Mouse (Mus musculus) embryonic facial prominence, embryonic 13.5 days (tissue): ENCODE results near the gene Olfm3. TPM values are rescaled to one million over a fixed set of nuclear protein-coding genes. Genes with fewer than 3 reads are reported as not detected.

Experiments used
- ATAC-seq: fragments of 200-750 bp; cut with Nextera tagmentation; 2 replicates; pipeline ENCODE4 v1.8.0; 2017; ENCODE audit warnings: low read depth; ENCODE audit not compliant: insufficient number of reproducible peaks, insufficient read depth, low FRiP score, low TSS enrichment
- H3K27ac ChIP-seq: fragments of 300-500 bp; sonication (generic); 2 replicates; pipeline ENCODE4 v1.5.1; 2015; ENCODE audit warnings: moderate library complexity, mild to moderate bottlenecking, inconsistent platforms
- H3K27me3 ChIP-seq: fragments of 300-500 bp; sonication (generic); 2 replicates; pipeline ENCODE4 v1.6.1; 2015; ENCODE audit warnings: mild to moderate bottlenecking, inconsistent platforms
- H3K36me3 ChIP-seq: fragments of 300-500 bp; sonication (generic); 2 replicates; pipeline ENCODE4 v1.6.1; 2015; ENCODE audit warnings: mild to moderate bottlenecking, inconsistent platforms
- H3K4me1 ChIP-seq: fragments of 300-500 bp; sonication (generic); 2 replicates; pipeline ENCODE4 v1.6.1; 2015; ENCODE audit warnings: inconsistent platforms
- H3K4me2 ChIP-seq: fragments of 300-500 bp; sonication (generic); 2 replicates; pipeline ENCODE4 v1.6.1; 2015; ENCODE audit warnings: moderate library complexity, mild to moderate bottlenecking, inconsistent platforms
- H3K4me3 ChIP-seq: fragments of 300-500 bp; sonication (generic); 2 replicates; pipeline ENCODE4 v1.5.1; 2015; ENCODE audit warnings: mild to moderate bottlenecking, inconsistent platforms
- H3K9ac ChIP-seq: fragments of 300-500 bp; sonication (generic); 2 replicates; pipeline ENCODE4 v1.6.1; 2015; ENCODE audit warnings: mild to moderate bottlenecking, inconsistent platforms
- H3K9me3 ChIP-seq: fragments of 300-500 bp; sonication (generic); 2 replicates; pipeline ENCODE4 v1.6.1; 2016; ENCODE audit warnings: inconsistent platforms
- WGBS: fragments of 180-500 bp; shearing (Covaris S2); methylation state at CpG from one replicate; pipeline ENCODE4 v1.1.7; 2015; ENCODE audit warnings: mixed read lengths; 5-methylcytosine and 5-hydroxymethylcytosine counted together
- polyA plus RNA-seq: library from polyadenylated mRNA; unstranded; fragments of >200 nt; fragmentation: Nextera tagmentation; extraction: Ambion mirVana; gene quantifications from 2 replicates; pipeline ENCODE4 v1.2.1, GENCODE M21; 2015

Olfm3 gene
- polyA plus RNA-seq, 1 experiment from 2014 or later: 0.49 TPM

DNA sequence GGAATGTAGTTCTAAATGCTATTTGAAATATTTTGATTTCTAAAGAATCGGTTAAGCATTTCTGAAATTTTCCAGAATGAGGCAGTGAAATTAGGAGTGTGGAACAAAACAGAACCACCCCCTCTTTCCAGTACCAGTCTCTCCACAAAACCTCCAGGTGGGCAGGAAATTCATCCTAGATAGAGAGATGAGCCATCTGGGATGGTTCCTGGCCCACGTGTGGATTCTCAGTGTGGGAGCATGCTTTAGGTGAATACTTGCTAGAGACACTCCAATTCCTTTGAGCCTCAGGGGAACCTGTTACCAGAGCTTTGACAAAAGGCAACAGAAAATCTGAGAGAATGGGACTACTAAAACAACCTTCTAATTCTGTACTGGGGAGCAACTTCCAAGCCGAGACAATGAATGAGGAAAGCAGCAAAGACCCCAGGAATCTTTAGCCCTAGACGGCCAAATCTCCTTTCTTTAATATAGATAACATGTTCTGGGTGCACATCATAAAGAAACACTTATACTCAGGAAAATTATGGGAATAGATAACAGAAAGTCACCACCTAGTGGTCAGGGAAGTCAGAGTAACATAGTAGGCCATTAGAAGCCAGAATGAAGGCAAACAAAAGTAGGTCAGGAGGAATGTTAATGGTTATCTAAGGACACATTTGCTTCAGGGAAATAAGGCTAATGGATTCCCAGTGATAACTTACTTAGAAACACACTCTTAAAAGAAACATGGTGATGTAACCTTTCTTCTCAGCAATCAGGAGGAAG lies 58.6 kb downstream of the Olfm3 start:
- H3K27me3 ChIP-seq: no peaks in the 10 kb centered on the region
- no peak overlapping the region for H3K9ac ChIP-seq
- no peaks in the 10 kb centered on the region for H3K4me1 ChIP-seq
- no peaks in the 10 kb centered on the region for H3K36me3 ChIP-seq
- H3K27ac ChIP-seq: no peak overlapping the region
- WGBS: 66% methylated on average over 4 of the region's 4 CpGs
- ATAC-seq: no peak
- H3K9me3 ChIP-seq: no peaks in the 10 kb centered on the region
- no peak overlapping the region for H3K4me3 ChIP-seq
- H3K4me2 ChIP-seq: no peak overlapping the region

DNA sequence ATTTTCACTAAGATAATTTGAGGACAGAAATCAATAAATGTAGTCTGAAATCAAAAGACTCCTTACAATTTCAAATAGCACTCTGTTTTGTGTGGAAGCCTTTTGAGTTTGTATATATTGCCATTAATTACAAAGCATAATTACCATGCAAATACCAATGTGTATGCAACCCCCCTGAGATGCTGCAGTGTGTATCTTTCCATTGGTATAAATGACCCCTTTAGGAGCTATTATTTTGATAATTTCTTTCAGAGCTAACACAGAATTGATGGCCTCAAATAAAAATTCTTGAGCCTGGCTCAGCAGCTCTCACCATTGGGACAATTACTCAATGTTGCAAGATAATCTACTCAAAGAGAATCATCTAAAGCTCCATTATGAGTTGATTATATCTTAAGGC lies 67.3 kb downstream of the Olfm3 start:
- no peaks in the 10 kb centered on the region for H3K36me3 ChIP-seq
- no peak overlapping the region for H3K4me2 ChIP-seq
- H3K4me1 ChIP-seq: no peaks in the 10 kb centered on the region
- H3K9me3 ChIP-seq: no peaks in the 10 kb centered on the region
- no peak for ATAC-seq
- no peak overlapping the region for H3K9ac ChIP-seq
- no peak overlapping the region for H3K4me3 ChIP-seq
- no peak overlapping the region for H3K27ac ChIP-seq
- H3K27me3 ChIP-seq: no peaks in the 10 kb centered on the region

DNA sequence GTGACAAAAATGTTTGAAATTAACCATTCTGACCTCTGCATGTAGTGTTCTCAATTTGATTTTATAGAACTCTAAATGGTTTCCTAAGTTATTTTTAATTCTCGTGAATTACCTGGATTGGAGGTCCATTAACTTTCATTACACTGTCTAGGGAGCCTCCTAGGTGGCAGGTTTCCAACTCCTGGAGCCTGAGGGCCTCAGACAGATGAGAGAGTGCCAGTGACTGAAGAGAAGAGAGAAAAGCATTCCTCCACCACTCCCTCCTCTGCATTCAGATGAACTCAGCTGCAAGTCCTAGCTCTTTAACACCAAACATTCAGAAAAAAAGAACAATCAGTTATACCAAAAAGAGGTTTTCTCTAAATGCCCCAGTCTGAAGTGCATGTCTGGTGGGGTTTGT lies 68.6 kb downstream of the Olfm3 start:
- Histone ChIP-seq H3K4me2 (no peak overlapping the region), H3K9me3 (no peaks in the 10 kb centered on the region), H3K27ac (no peak overlapping the region), H3K4me1 (no peaks in the 10 kb centered on the region), H3K4me3 (no peak overlapping the region), H3K36me3 (no peaks in the 10 kb centered on the region), H3K27me3 (no peaks in the 10 kb centered on the region), H3K9ac (no peak overlapping the region)
- 55% methylated on average over 1 of the region's 1 CpGs for WGBS
- ATAC-seq: no peak

DNA sequence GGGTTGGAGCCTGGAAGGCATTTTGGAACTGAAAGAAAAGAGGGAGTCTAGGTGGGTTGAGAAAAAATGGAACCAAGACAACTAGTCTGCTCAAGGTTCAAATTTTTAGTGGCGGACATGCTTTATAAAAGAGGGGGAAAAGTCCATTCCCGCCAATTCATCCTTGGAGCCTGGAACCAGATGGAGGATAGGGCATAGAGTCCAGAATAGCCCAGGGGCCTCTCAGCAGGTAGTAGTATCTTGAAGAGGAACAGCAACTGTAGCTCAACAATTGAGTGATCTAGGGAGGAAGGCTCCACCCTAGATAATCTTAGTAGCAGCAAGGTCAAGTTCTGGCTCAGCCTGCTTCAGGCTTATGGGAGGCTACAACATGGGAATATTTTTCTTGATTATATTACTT lies 87.0 kb downstream of the Olfm3 start:
- H3K9me3 ChIP-seq: no peaks in the 10 kb centered on the region
- H3K4me1 ChIP-seq: no peaks in the 10 kb centered on the region
- H3K36me3 ChIP-seq: no peaks in the 10 kb centered on the region
- no peak overlapping the region for H3K4me2 ChIP-seq
- 83% methylated on average over 2 of the region's 2 CpGs for WGBS
- no peak overlapping the region for H3K27ac ChIP-seq
- H3K4me3 ChIP-seq: no peak overlapping the region
- no peak for ATAC-seq
- H3K9ac ChIP-seq: no peak overlapping the region
- H3K27me3 ChIP-seq: no peaks in the 10 kb centered on the region

DNA sequence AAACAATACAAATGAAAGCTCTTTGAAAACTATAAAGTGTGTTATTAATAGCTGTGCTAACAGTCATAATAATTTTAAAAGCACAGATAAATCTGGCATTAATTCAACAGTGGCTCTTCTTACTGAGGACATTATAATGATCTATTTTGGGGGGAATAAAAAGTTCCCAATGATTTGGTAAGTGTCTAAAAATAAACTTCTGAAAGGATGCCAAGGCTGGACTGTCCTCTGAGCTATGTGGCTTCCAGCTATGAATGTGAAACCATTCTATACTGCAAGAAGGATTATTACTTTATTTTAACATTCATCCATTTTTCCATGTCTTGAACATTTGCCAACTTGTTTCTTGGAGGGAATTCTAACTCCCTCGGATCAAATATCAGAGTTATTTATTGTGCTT lies 92.1 kb downstream of the Olfm3 start:
- H3K27me3 ChIP-seq: no peaks in the 10 kb centered on the region
- WGBS: 54% methylated on average over 1 of the region's 1 CpGs
- H3K27ac ChIP-seq: no peak overlapping the region
- ATAC-seq: no peak
- H3K9me3 ChIP-seq: no peaks in the 10 kb centered on the region
- no peak overlapping the region for H3K4me2 ChIP-seq
- H3K4me1 ChIP-seq: no peaks in the 10 kb centered on the region
- no peak overlapping the region for H3K4me3 ChIP-seq
- H3K36me3 ChIP-seq: no peaks in the 10 kb centered on the region
- no peak overlapping the region for H3K9ac ChIP-seq

DNA sequence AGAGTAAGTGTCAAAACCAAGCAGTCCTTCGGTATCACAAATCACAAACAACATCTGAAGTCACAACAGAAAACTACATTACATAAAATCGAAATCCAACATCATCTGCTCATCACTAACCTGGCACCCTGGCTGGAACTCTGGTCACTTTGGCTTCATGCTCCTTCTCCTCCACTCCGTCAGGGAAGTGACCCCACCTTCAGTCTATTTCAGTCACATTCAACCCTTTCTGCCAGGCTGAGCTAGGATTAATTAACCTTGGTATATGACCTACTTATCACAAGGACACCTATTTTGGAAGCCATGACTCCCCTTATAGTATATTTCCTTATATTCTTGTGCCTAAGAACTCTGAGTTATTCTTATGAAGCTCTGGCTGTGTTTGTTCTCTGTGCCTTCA lies 123.7 kb downstream of the Olfm3 start:
- Histone ChIP-seq H3K9ac (no peak overlapping the region), H3K27me3 (no peaks in the 10 kb centered on the region), H3K4me1 (no peaks in the 10 kb centered on the region), H3K4me3 (no peak overlapping the region), H3K36me3 (no peaks in the 10 kb centered on the region), H3K27ac (no peak overlapping the region), H3K4me2 (no peak overlapping the region), H3K9me3 (no peaks in the 10 kb centered on the region)
- no peak for ATAC-seq
- WGBS: 85% methylated on average over 3 of the region's 3 CpGs

DNA sequence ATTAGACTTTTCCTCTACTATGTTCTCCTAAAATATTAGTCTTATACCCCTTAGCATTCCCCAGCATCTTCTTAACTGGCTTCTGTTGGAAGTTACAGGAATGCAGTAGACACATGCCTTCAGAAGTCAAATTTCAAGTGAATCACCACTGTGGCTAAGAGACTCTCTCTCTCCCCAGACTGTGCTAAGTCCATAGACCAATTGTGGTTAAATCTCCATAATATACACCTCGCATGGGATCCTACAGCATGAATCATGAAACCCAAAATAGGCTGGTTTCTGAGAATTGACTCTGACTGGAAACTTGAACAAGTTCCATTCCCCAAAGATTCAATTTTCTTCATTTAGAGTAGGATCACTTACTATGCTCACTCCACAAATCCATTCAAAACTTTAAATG lies 124.2 kb downstream of the Olfm3 start:
- Histone ChIP-seq H3K9ac (no peak overlapping the region), H3K27ac (no peak overlapping the region), H3K4me2 (no peak overlapping the region), H3K4me3 (no peak overlapping the region), H3K36me3 (no peaks in the 10 kb centered on the region), H3K27me3 (no peaks in the 10 kb centered on the region), H3K4me1 (no peaks in the 10 kb centered on the region), H3K9me3 (no peaks in the 10 kb centered on the region)
- 71% methylated on average over 1 of the region's 1 CpGs for WGBS
- no peak for ATAC-seq

DNA sequence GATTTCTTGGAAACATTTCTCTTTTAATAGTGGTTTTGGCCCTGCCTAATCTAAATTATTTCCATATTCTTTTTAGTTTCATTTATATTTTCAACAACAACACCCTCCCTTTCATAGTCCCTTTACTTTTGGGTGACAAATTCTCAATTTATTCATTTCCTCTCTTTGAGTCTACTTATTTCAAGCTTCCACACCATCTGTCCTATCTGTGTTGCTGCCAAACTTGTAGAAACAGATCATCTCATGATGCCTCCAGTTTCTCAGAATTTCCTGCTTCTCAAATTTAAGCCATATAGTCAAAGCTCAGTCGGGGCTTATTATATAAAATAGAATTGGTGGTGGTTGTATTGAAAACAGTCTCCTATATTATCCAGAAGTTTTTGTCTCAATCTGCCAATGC lies 124.7 kb downstream of the Olfm3 start:
- no peak overlapping the region for H3K9ac ChIP-seq
- no peak for ATAC-seq
- no peaks in the 10 kb centered on the region for H3K36me3 ChIP-seq
- H3K4me3 ChIP-seq: no peak overlapping the region
- no peak overlapping the region for H3K27ac ChIP-seq
- no peak overlapping the region for H3K4me2 ChIP-seq
- H3K4me1 ChIP-seq: no peaks in the 10 kb centered on the region
- WGBS: 75% methylated on average over 1 of the region's 1 CpGs
- no peaks in the 10 kb centered on the region for H3K9me3 ChIP-seq
- H3K27me3 ChIP-seq: no peaks in the 10 kb centered on the region

DNA sequence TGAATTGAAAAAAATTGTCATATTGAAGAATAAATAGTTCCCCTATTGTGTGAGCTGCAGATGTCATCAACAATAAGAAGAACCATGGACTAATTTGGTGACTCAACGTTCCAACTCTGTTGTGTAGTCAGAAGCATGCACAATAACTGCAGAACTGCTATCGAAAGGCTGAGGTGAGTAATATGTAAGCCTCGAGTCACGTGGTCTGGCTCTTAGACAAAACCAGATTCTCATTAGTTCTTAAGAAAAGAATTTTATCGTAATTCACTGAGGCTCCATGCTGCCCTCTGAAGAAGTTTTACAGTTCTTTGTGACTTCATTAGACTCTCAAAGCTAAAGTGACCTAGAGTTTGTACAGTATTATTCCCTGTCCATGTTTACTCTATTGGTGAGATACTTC lies 145.2 kb downstream of the Olfm3 start:
- Histone ChIP-seq H3K4me1 (no peaks in the 10 kb centered on the region), H3K27ac (no peak overlapping the region), H3K4me3 (no peak overlapping the region), H3K9ac (no peak overlapping the region), H3K4me2 (no peak overlapping the region), H3K36me3 (no peaks in the 10 kb centered on the region), H3K9me3 (no peaks in the 10 kb centered on the region), H3K27me3 (no peaks in the 10 kb centered on the region)
- WGBS: 84% methylated on average over 5 of the region's 5 CpGs
- no peak for ATAC-seq

DNA sequence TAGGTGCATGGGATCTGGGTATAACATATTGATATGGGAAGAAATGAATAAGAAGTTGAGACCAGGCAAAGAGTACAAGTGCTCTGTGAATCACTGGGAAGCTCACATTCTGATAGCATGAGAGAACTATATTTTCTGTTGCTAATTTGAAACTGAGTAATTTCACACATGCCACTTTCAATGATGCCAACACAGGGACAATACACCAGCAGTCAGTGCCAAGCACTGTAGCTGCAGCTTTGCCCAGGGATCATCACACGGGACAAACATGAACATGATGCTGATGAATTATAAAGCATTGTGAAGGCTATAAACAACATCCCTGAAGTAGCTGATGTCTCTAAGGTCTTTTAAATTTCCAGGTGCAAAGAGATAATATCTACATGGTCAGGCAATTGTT lies 161.0 kb downstream of the Olfm3 start:
- Histone ChIP-seq H3K9me3 (no peaks in the 10 kb centered on the region), H3K36me3 (no peaks in the 10 kb centered on the region), H3K4me2 (no peak overlapping the region), H3K4me1 (no peaks in the 10 kb centered on the region), H3K9ac (no peak overlapping the region), H3K27ac (no peak overlapping the region), H3K4me3 (no peak overlapping the region), H3K27me3 (no peaks in the 10 kb centered on the region)
- ATAC-seq: no peak
- WGBS: 77% methylated on average over 1 of the region's 1 CpGs

DNA sequence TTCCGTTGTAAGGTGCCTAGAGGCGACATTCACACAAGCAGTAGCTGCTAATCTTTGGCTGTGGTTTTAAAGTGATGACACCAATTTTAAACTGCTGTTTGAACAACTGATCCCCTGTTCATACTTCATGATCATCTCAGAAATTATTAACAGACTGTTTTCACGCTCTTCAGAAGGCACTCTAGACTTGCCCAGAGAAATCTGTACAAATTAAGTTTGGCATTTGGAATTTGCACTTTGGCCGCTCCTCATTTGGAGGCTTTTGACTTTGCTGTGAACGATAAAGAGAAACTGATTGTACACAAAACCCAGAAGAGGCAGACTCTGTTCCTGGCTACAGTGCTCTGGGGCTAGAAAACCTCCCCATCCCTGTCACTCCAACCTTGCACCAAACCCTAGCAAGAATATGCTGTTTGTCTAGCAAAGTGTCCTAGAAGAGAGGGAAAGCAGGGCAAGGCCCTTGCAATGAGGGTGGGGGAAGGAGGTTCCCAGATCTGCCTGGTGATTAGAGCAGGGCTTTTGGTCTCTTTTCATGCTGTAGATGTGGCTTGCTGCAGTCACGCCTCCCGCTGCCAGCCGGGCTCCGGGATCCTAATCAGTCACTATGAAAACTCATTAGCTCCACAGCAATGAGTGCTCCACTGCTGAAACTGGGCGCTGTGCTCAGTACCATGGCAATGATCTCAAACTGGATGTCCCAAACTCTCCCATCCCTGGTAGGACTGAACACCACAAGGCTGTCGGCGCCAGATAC lies 176.7 kb downstream of the Olfm3 start:
- H3K36me3 ChIP-seq: no peaks in the 10 kb centered on the region
- peaks cover 7% of the 10 kb centered on the region for H3K4me1 ChIP-seq
- H3K27me3 ChIP-seq: no peaks in the 10 kb centered on the region
- no peak for ATAC-seq
- no peak overlapping the region for H3K27ac ChIP-seq
- H3K9ac ChIP-seq: no peak overlapping the region
- H3K9me3 ChIP-seq: no peaks in the 10 kb centered on the region
- 0 out of 2 replicates have a peak overlapping the region, but pooled peaks have one; percentile 1 for H3K4me2 ChIP-seq
- WGBS: 24% methylated on average over 12 of the region's 12 CpGs
- H3K4me3 ChIP-seq: no peak overlapping the region

DNA sequence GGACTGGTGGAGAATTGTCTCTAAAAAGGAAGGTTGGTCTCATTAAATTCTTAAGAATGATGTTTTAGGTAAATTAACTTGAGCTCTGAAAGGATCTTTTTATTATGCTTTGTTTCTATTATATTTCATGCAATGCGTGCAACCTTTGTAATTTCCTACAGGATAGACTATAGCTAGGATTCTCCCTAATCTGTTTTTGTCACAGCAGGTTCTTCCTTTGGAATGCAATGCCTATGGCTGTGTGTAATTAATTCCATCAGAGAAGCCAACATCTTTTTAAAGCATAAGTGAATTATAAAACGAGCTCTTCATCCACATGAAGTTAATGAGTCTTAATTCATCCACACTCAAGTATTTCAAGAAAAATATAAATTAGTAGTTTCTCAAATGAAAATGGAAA lies 177.5 kb downstream of the Olfm3 start:
- no peaks in the 10 kb centered on the region for H3K27me3 ChIP-seq
- no peak overlapping the region for H3K4me2 ChIP-seq
- no peak overlapping the region for H3K27ac ChIP-seq
- ATAC-seq: no peak
- H3K4me1 ChIP-seq: peaks cover 7% of the 10 kb centered on the region
- no peaks in the 10 kb centered on the region for H3K36me3 ChIP-seq
- H3K9ac ChIP-seq: no peak overlapping the region
- H3K9me3 ChIP-seq: no peaks in the 10 kb centered on the region
- H3K4me3 ChIP-seq: no peak overlapping the region
- WGBS: 27% methylated on average over 2 of the region's 2 CpGs
